Mouse (Mus musculus) MEL (cell line): ENCODE measurements around the gene Drosha. TPM values are rescaled to one million over a fixed set of nuclear protein-coding genes. Genes with fewer than 3 reads are reported as not detected.
"Not testable (repeated sequence)": the region's sequence is repeated elsewhere in the genome, so short reads cannot be mapped to it uniquely, and the experiment has no call there.

ENCODE experiments used
- DNase-seq: peaks from one replicate; pipeline ENCODE4 v3.0.0; 2011; ENCODE audit warnings: low read depth, low spot score
- H3K27ac ChIP-seq: 2 replicates; pipeline ENCODE4 v1.5.1; 2012; ENCODE audit warnings: low read depth, mild to moderate bottlenecking, control low read depth, low read length, moderate library complexity; ENCODE audit not compliant: control insufficient read depth
- H3K27me3 ChIP-seq, 2 experiments: fragments of 150-350 bp in 1 of 2; sonication (generic) in 1 of 2; 2 replicates each; pipeline ENCODE4 v1.6.1; 2012; ENCODE audit warnings: low read length in 2 of 2, mild to moderate bottlenecking in 2 of 2, improper control_type of control experiment in 1 of 2, moderate library complexity in 1 of 2; ENCODE audit not compliant: insufficient read depth in 2 of 2, control insufficient read depth in 1 of 2
- H3K36me3 ChIP-seq, 2 experiments: 2 replicates each; pipeline ENCODE4 v1.6.1; 2012 to 2014; ENCODE audit warnings: low read length in 2 of 2, improper control_type of control experiment in 1 of 2, inconsistent platforms in 1 of 2, mild to moderate bottlenecking in 1 of 2; ENCODE audit not compliant: insufficient read depth in 2 of 2, control insufficient read depth in 1 of 2
- H3K4me1 ChIP-seq, 2 experiments: fragments of 150-350 bp in 1 of 2; sonication (generic) in 1 of 2; 2 replicates each; pipeline ENCODE4 v1.6.1; 2012; ENCODE audit warnings: low read length in 2 of 2, improper control_type of control experiment in 1 of 2, mild to moderate bottlenecking in 1 of 2; ENCODE audit not compliant: insufficient read depth in 2 of 2, control insufficient read depth in 1 of 2
- H3K4me3 ChIP-seq, 2 experiments: fragments of 150-350 bp in 1 of 2; sonication (generic) in 1 of 2; 2 replicates each; pipeline ENCODE4 v1.5.1; 2012; ENCODE audit warnings: low read depth in 2 of 2, low read length in 2 of 2, mild to moderate bottlenecking in 2 of 2, moderate library complexity in 2 of 2, control low read depth in 1 of 2, improper control_type of control experiment in 1 of 2; ENCODE audit not compliant: control insufficient read depth in 1 of 2, insufficient read depth in 1 of 2
- H3K79me2 ChIP-seq: 2 replicates; pipeline ENCODE4 v1.6.1; 2012; ENCODE audit warnings: mild to moderate bottlenecking, low read length, moderate library complexity; ENCODE audit not compliant: control insufficient read depth, poor library complexity, insufficient read depth
- H3K9ac ChIP-seq: 2 replicates; pipeline ENCODE4 v1.6.1; 2012; ENCODE audit warnings: low read depth, mild to moderate bottlenecking, control low read depth, low read length, moderate library complexity; ENCODE audit not compliant: control insufficient read depth, poor library complexity, severe bottlenecking
- H3K9me3 ChIP-seq: fragments of 150-350 bp; sonication (generic); replicated peaks from 2 replicates; pipeline ENCODE4 v1.6.1; 2012; ENCODE audit warnings: mild to moderate bottlenecking, low read length, improper control_type of control experiment, moderate library complexity; ENCODE audit not compliant: insufficient read depth
- BHLHE40 ChIP-seq: IDR thresholded peaks from 2 replicates; pipeline ENCODE4 v1.6.1; 2012; ENCODE audit warnings: low read depth, mild to moderate bottlenecking, inconsistent platforms, low read length, improper control_type of control experiment, borderline replicate concordance
- CHD1 ChIP-seq: IDR thresholded peaks from 2 replicates; pipeline ENCODE4 v1.6.1; 2012; ENCODE audit warnings: low read depth, mild to moderate bottlenecking, inconsistent platforms, low read length, improper control_type of control experiment
- GABPA ChIP-seq: IDR thresholded peaks from 2 replicates; pipeline ENCODE4 v1.6.1; 2012; ENCODE audit warnings: low read depth, mild to moderate bottlenecking, inconsistent platforms, low read length, improper control_type of control experiment, moderate library complexity
- GATA1 ChIP-seq: IDR thresholded peaks from 2 replicates; pipeline ENCODE4 v1.6.1; 2011; ENCODE audit warnings: low read depth, low read length, improper control_type of control experiment
- HCFC1 ChIP-seq: IDR thresholded peaks from 2 replicates; pipeline ENCODE4 v1.6.1; 2012; ENCODE audit warnings: low read depth, mild to moderate bottlenecking, inconsistent platforms, low read length, improper control_type of control experiment, moderate library complexity
- JUND ChIP-seq: IDR thresholded peaks from 2 replicates; pipeline ENCODE4 v1.6.1; 2011; ENCODE audit warnings: low read depth, mild to moderate bottlenecking, improper control_type of control experiment, low read length
- KAT2A ChIP-seq: conservative IDR thresholded peaks from 2 replicates; pipeline ENCODE4 v1.6.1; 2012; ENCODE audit warnings: low read depth, low read length, improper control_type of control experiment, inconsistent platforms
- MAX ChIP-seq: IDR thresholded peaks from 2 replicates; pipeline ENCODE4 v1.6.1; 2011; ENCODE audit warnings: low read length, improper control_type of control experiment
- NRF1 ChIP-seq: IDR thresholded peaks from 2 replicates; pipeline ENCODE4 v1.6.1; 2014; ENCODE audit warnings: low read depth, mild to moderate bottlenecking, inconsistent platforms, low read length, improper control_type of control experiment, moderate library complexity; ENCODE audit not compliant: poor library complexity, insufficient read depth, severe bottlenecking
- POLR2A ChIP-seq, 2 experiments: IDR thresholded peaks; 2 replicates each; pipeline ENCODE4 v1.6.1; 2011 to 2012; ENCODE audit warnings: low read length in 2 of 2, mild to moderate bottlenecking in 2 of 2, control low read depth in 1 of 2, improper control_type of control experiment in 1 of 2, low read depth in 1 of 2, moderate library complexity in 1 of 2; ENCODE audit not compliant: control insufficient read depth in 1 of 2, insufficient read depth in 1 of 2, poor library complexity in 1 of 2
- POLR2AphosphoS2 ChIP-seq: IDR thresholded peaks from 2 replicates; pipeline ENCODE4 v1.6.1; 2011; ENCODE audit warnings: low read length, improper control_type of control experiment
- POLR2AphosphoS5 ChIP-seq: IDR thresholded peaks from 2 replicates; pipeline ENCODE4 v1.6.1; 2012; ENCODE audit warnings: low read depth, borderline replicate concordance, mild to moderate bottlenecking, inconsistent platforms, low read length, moderate library complexity, mixed read lengths
- SMC3 ChIP-seq: IDR thresholded peaks from 2 replicates; pipeline ENCODE4 v1.6.1; 2011; ENCODE audit warnings: low read depth, low read length, improper control_type of control experiment
- TAL1 ChIP-seq: IDR thresholded peaks from 2 replicates; pipeline ENCODE4 v1.6.1; 2012; ENCODE audit warnings: mild to moderate bottlenecking, inconsistent platforms, low read length, moderate library complexity, mixed read lengths
- UBTF ChIP-seq: IDR thresholded peaks from 2 replicates; pipeline ENCODE4 v1.6.1; 2012; ENCODE audit warnings: low read depth, mild to moderate bottlenecking, inconsistent platforms, low read length, improper control_type of control experiment, moderate library complexity, borderline replicate concordance; ENCODE audit not compliant: insufficient read depth
- ZNF384 ChIP-seq: IDR thresholded peaks from 2 replicates; pipeline ENCODE4 v1.6.1; 2012; ENCODE audit warnings: low read depth, mild to moderate bottlenecking, inconsistent platforms, low read length, improper control_type of control experiment
- polyA plus RNA-seq, 2 experiments: library from polyadenylated mRNA; stranded (reverse) in 1 of 2; unstranded in 1 of 2; fragments of >175 nt in 1 of 2; fragments of >200 nt in 1 of 2; gene quantifications; 2 replicates each; pipeline versions ENCODE4 v1.2.1 to v1.2.4; 2012; ENCODE audit warnings: low replicate concordance in 2 of 2, low read depth in 1 of 2; ENCODE audit not compliant: insufficient read length in 2 of 2, insufficient read depth in 1 of 2, missing spikeins in 1 of 2
- total RNA-seq: library from RNA; depleted of rRNA; stranded (reverse); fragments of 300-350 nt; gene quantifications from 2 replicates; pipeline ENCODE4 v1.2.3, GENCODE M21; 2012

Drosha gene
- total and polyA plus RNA-seq, 3 experiments, result 43.3 to 482 (median 96.9) TPM

DNA sequence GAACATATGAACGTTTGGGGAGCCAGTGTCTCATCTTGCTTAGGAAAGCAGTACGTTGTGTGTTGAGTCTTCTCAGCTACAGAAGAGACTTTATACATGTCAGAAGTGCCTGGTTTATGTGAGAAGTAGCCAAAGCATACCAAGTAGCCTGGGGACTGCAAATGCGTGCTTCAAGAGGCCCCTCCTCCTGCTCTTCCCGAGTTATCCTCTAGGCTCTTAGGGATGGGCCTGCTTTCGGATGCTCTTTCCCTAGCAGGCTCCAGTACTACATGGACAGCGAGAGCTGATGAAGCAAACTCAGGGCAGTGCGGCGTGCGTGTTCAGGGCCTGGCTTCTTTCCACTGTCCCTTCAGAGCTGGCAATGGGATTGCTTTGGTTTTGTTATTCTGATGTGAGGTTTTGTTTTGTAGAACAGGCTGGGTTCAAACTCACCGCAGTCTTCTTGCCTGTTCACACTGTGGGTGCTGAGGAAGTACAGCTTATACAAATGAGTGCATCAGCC is 91.8 kb downstream of the Drosha start:
- Histone ChIP-seq H3K4me3 (no peak overlapping the region), H3K27me3 (no peaks in the 10 kb centered on the region), H3K36me3 (peaks cover 0 to 15% of the 10 kb centered on the region in 2 experiments; a peak in 3 of 4 replicates), H3K9ac (no peak overlapping the region), H3K9me3 (no peaks in the 10 kb centered on the region), H3K4me1 (no peaks in the 10 kb centered on the region), H3K79me2 (no peaks in the 10 kb centered on the region), H3K27ac (no peak overlapping the region)
- DNase-seq, result no peak
- TF ChIP-seq GATA1, result no peak
- TF ChIP-seq JUND, result no peak
- TF ChIP-seq MAX, result no peak
- TF ChIP-seq POLR2AphosphoS2, result no peak
- no peak for TF ChIP-seq NRF1
- TF ChIP-seq ZNF384, result no peak
- TF ChIP-seq GABPA, result no peak
- TF ChIP-seq BHLHE40, result no peak
- TF ChIP-seq POLR2A (IDR thresholded peaks at IDR 0.05; ENCODE audit: control insufficient read depth in 1 of 2, insufficient read depth in 1 of 2, low read depth in 1 of 2, low read length in 2 of 2, poor library complexity in 1 of 2), result no peak
- no peak for TF ChIP-seq POLR2AphosphoS5
- no peak for TF ChIP-seq SMC3
- TF ChIP-seq TAL1, result no peak

DNA sequence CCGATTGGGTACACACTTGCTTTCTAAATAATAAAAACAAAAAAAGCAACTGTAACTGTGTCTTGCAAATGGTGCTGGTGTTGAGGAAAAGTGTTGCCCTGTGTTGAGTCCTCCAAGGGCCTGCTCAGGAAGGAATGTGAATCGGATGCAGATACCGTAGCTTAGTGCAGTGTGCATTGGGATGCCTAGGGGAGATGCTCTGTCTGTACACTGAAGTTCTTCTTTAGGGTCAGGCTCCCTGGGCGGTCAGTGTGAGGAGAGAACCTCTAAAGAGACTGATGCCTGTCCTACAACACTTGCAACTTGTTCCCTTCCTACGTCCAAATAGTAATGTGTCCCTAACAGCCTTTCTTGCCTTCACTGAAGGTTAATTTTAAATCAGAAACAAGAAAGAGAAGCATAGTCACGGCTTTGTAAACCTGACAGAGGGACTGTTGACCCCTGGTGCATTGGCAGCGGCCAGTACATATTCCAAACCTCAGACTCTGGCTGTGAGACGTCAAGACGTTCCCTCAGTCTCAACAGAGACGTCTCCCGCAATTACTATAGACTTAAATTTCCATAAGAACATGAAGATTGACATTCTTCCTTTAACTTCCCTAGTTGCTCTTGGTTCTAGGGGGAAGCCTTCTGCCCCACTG is 94.8 kb downstream of the Drosha start:
- H3K36me3 ChIP-seq, result peaks cover 0 to 17% of the 10 kb centered on the region in 2 experiments; a peak in 2 of 4 replicates

DNA sequence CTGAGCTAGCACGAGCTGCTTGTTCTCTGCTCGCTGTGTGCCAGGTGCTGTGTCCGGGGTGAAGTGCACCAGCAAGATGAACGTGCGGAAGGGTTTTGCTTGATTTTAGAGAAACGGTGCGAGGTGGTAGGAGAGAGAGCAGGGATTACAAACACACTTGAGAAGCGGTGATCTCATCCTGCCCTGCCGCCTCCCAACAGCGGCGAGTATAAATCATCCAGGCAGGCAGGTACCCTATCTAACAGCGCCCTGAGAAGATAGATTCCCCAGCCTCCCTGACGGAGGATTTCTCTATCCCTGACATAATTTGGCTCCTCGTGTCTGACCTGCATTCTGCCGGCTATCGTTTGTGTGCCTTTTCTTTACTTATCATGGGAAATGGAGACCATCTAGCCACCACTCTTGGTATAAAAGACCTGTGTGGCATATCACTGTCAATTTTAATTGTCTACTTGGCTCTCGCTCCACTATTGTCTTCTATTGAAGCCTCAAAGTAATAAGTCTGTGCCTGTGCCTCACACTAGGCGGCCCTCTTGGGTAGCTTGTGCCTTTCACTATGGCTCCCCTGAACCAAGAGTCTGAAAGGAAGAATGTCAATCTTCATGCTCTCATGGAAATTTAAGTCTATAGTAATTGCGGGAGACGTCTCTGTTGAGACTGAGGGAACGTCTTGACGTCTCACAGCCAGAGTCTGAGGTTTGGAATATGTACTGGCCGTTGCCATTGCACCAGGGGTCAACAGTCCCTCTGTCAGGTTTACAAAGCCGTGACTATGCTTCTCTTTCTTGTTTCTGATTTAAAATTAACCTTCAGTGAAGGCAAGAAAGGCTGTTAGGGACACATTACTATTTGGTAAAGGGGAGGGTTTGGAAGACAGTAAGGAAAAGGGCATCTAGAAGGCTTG is 95.6 kb downstream of the Drosha start:
- no peak overlapping the region for H3K4me3 ChIP-seq
- peaks cover 0 to 14% of the 10 kb centered on the region in 2 experiments; a peak in 2 of 4 replicates for H3K36me3 ChIP-seq
- DNase-seq, result no peak
- H3K9me3 ChIP-seq, result no peaks in the 10 kb centered on the region
- H3K27ac ChIP-seq, result no peak overlapping the region
- H3K27me3 ChIP-seq, result no peaks in the 10 kb centered on the region
- TF ChIP-seq HCFC1 (no peak), KAT2A (no peak), BHLHE40 (no peak), CHD1 (no peak), UBTF (no peak)
- H3K79me2 ChIP-seq, result no peaks in the 10 kb centered on the region
- no peak overlapping the region for H3K9ac ChIP-seq
- no peaks in the 10 kb centered on the region for H3K4me1 ChIP-seq

More for the DNA sequence above, 94.8 kb downstream of the Drosha start:
- not testable (repeated sequence) for H3K4me3 ChIP-seq, H3K27ac ChIP-seq, H3K9ac ChIP-seq, H3K9me3 ChIP-seq, DNase-seq, H3K27me3 ChIP-seq, H3K79me2 ChIP-seq, H3K4me1 ChIP-seq
